Mouse (Mus musculus) heart, postnatal 0 days (tissue): ENCODE measurements at regions not wholly inside any gene's neighbourhood (a gene's known extent, or its start where the extent isn't known, plus 50 kb on each side); places are given as distances from the start of the nearest gene placed in this dataset.

Experiments used
- ATAC-seq: fragments of 200-750 bp; cut with Nextera tagmentation; 2 replicates; pipeline ENCODE4 v1.8.0; 2017; ENCODE audit warnings: low read depth, moderate number of reproducible peaks, moderate library complexity; ENCODE audit not compliant: insufficient read depth
- DNase-seq: peaks from one replicate; pipeline ENCODE4 v3.0.0-alpha.2; 2016; ENCODE audit warnings: low spot score
- H3K27ac ChIP-seq: fragments of 300-500 bp; sonication (generic); 2 replicates; pipeline ENCODE4 v1.5.1; 2014; ENCODE audit warnings: low read depth, mild to moderate bottlenecking
- H3K27me3 ChIP-seq: fragments of 300-500 bp; sonication (generic); 2 replicates; pipeline ENCODE4 v1.6.1; 2014; ENCODE audit warnings: low read length, mixed read lengths; ENCODE audit not compliant: control insufficient read depth, insufficient read depth
- H3K36me3 ChIP-seq: fragments of 300-500 bp; sonication (generic); replicated peaks from 2 replicates; pipeline ENCODE4 v1.6.1; 2014; ENCODE audit warnings: low read length, mixed read lengths; ENCODE audit not compliant: control insufficient read depth, insufficient read depth
- H3K4me1 ChIP-seq: fragments of 300-500 bp; sonication (generic); 2 replicates; pipeline ENCODE4 v1.6.1; 2014; ENCODE audit warnings: antibody characterized with exemption; ENCODE audit not compliant: control insufficient read depth, insufficient read depth
- H3K4me2 ChIP-seq: fragments of 300-500 bp; sonication (generic); 2 replicates; pipeline ENCODE4 v1.6.1; 2014; ENCODE audit warnings: low read depth, mild to moderate bottlenecking, low read length, moderate library complexity
- H3K4me3 ChIP-seq: fragments of 300-500 bp; sonication (generic); 2 replicates; pipeline ENCODE4 v1.5.1; 2014; ENCODE audit warnings: low read depth, low read length
- H3K9ac ChIP-seq: fragments of 300-500 bp; sonication (generic); replicated peaks from 2 replicates; pipeline ENCODE4 v1.6.1; 2014; ENCODE audit warnings: low read depth, low read length, mixed read lengths
- H3K9me3 ChIP-seq: fragments of 300-500 bp; sonication (generic); replicated peaks from 2 replicates; pipeline ENCODE4 v1.6.1; 2016; ENCODE audit warnings: low read length; ENCODE audit not compliant: control insufficient read depth
- CTCF ChIP-seq: IDR thresholded peaks from 2 replicates; pipeline ENCODE4 v1.5.1; 2016; ENCODE audit warnings: antibody characterized with exemption, control low read depth, low read depth
- EP300 ChIP-seq: IDR thresholded peaks from 2 replicates; pipeline ENCODE4 v1.6.1; 2016; ENCODE audit warnings: antibody characterized with exemption, low read depth
- WGBS: fragments of 180-500 bp; shearing (Covaris S2); extraction: QIAGEN DNeasy Blood & Tissue Kit; methylation state at CpG from one replicate; pipeline ENCODE4 v1.1.7; 2014; 5-methylcytosine and 5-hydroxymethylcytosine counted together

- ATAC-seq (no peak), DNase-seq (no peak)
- H3K36me3 ChIP-seq = no peaks in the 10 kb centered on the region
- no peak overlapping the region for H3K27ac ChIP-seq
- 69% methylated on average over 7 of the region's 7 CpGs for WGBS
- H3K27me3 ChIP-seq = 0 out of 2 replicates have a peak, but pooled peaks cover 13% of the 10 kb centered on the region
- no peak overlapping the region for H3K4me2 ChIP-seq
- TF ChIP-seq CTCF (no peak), EP300 (no peak)
- H3K4me1 ChIP-seq = no peaks in the 10 kb centered on the region
- H3K4me3 ChIP-seq = no peak overlapping the region
- H3K9me3 ChIP-seq = no peaks in the 10 kb centered on the region
- no peak overlapping the region for H3K9ac ChIP-seq
Observed at GRCm38 (mm10) chr5:111913354-111913753, 179.6 kb downstream of the Gm26897 start.

DNA sequence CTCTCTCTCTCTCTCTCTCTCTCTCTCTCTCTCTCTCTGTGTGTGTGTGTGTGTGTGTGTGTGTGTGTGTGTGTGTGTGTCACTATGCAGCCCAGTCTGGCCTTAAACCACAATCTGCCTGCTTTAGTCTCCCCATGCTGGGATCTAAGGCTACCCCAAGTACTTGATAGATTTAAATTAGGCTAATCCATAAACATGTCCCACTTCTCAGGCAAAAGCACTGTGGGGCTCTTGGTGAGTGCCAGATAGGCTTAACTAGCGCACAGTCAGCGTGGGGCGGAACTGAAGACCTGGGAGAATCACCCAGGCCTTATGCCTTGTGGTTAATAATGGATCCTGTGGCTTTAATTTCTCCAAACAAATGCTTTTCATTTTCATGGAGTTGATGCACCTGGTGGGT, 180.6 kb downstream of the Gm26897 start:
- Histone ChIP-seq H3K27me3 (peaks cover 15% of the 10 kb centered on the region; the same call in 1 of the 2 replicates), H3K36me3 (no peaks in the 10 kb centered on the region), H3K4me1 (no peaks in the 10 kb centered on the region), H3K9me3 (no peaks in the 10 kb centered on the region), H3K27ac (no peak overlapping the region), H3K4me3 (no peak overlapping the region), H3K9ac (no peak overlapping the region), H3K4me2 (no peak overlapping the region)
- DNase-seq = no peak
- no peak for TF ChIP-seq CTCF
- TF ChIP-seq EP300 = no peak
- no peak for ATAC-seq
- WGBS = 60% methylated on average over 3 of the region's 3 CpGs

DNA sequence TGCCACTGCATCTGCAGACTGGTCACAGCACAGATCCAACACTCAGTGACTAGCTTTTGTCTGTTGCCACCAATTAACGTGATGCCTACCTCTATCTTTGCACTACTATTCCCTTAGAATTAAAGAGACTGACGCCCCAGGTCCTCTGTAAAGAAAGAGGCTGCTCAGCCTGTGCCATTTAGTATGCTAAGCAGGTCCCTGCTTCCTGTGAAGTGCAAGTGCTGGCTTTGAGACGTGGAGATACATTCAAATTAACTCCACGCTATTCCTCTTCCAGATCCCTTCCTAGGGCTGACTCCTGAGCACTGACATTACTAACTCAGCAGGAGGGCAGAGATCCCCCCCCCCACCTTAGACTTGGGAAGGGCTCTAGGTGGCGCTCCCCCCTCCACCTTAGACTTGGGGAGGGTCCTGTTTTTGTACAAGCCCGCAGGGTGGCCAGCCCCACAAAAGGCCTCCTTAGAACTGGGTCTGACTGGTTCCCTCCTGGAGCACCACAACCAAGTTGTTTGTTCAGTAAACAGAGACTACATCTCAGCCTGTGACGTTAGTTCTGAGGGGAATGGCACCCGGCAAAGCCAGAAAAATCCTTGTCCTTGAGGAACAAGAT, 184.0 kb downstream of the Gm26897 start:
- H3K4me1 ChIP-seq = no peaks in the 10 kb centered on the region
- WGBS = 27% methylated on average over 8 of the region's 8 CpGs
- H3K27ac ChIP-seq = no peak overlapping the region

GRCm38 (mm10) chr5:111918888-111919287, 185.2 kb downstream of the Gm26897 start:
- WGBS = 70% methylated on average over 14 of the region's 14 CpGs

More for the DNA sequence above, 184.0 kb downstream of the Gm26897 start:
- Histone ChIP-seq H3K4me3 (no peak overlapping the region), H3K4me2 (no peak overlapping the region), H3K9ac (no peak overlapping the region), H3K9me3 (no peaks in the 10 kb centered on the region), H3K36me3 (no peaks in the 10 kb centered on the region), H3K27me3 (peaks cover 16% of the 10 kb centered on the region; the same call in 1 of the 2 replicates)
- DNase-seq (no peak), ATAC-seq (no peak)
- TF ChIP-seq EP300 (no peak), CTCF (no peak)

DNA sequence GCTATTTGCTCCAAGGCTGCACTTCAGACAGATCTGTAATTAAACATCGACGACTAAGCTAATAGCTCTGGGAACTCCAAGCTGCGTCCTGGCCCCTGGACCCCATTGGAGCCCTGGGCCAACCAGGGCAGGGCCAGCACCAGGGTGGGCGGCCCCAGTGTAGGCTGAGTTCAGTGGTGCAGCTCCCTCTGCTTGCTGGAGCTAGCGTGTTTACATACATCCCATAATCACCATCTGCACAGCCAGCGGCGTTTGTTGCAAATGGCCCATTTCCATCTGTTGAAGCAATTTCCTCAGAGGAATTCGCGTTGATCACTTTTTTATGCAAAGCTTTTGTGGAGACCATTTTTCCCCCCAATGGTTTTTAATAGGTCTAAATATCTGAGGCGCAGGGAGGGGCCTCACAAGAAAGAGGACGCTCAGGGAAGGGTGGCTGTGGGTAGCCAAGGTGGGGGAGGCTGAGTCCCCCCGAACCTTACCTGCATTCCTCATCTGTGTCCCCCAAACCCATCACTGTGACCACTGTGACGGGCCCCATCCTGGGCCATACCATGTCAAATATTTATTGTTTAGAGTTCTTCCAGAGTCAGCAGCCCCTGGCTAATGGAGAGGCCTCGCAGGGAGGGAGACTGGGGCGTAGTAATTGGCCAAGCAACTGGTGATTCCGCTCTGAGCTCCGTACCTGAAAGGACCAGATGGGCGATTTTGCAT, 189.4 kb downstream of the Gm26897 start:
- peaks cover 34% of the 10 kb centered on the region; the same call in 1 of the 2 replicates for H3K27me3 ChIP-seq
- 54% methylated on average over 18 of the region's 18 CpGs for WGBS
- no peak for ATAC-seq
- no peak for DNase-seq
- H3K9me3 ChIP-seq = no peaks in the 10 kb centered on the region
- no peak overlapping the region for H3K27ac ChIP-seq
- no peaks in the 10 kb centered on the region for H3K4me1 ChIP-seq
- H3K4me2 ChIP-seq = no peak overlapping the region
- H3K9ac ChIP-seq = no peak overlapping the region
- no peak overlapping the region for H3K4me3 ChIP-seq
- H3K36me3 ChIP-seq = no peaks in the 10 kb centered on the region
- TF ChIP-seq EP300 (no peak), CTCF (no peak)

More at GRCm38 (mm10) chr5:111918888-111919287, 185.2 kb downstream of the Gm26897 start:
- H3K9me3 ChIP-seq = no peaks in the 10 kb centered on the region
- TF ChIP-seq EP300 (no peak), CTCF (no peak)
- H3K4me3 ChIP-seq = no peak overlapping the region
- peaks cover 26% of the 10 kb centered on the region; the same call in 1 of the 2 replicates for H3K27me3 ChIP-seq
- no peak overlapping the region for H3K9ac ChIP-seq
- H3K4me1 ChIP-seq = no peaks in the 10 kb centered on the region
- no peaks in the 10 kb centered on the region for H3K36me3 ChIP-seq
- no peak overlapping the region for H3K4me2 ChIP-seq
- DNase-seq (no peak), ATAC-seq (no peak)
- no peak overlapping the region for H3K27ac ChIP-seq
